Mouse (Mus musculus) ovary, postnatal 10 days (tissue): ENCODE results near the gene Gm10477.
"Not testable (repeated sequence)": the region's sequence is repeated elsewhere in the genome, so short reads cannot be mapped to it uniquely, and the experiment has no call there.

ENCODE experiments used
- DNase-seq: peaks from one replicate; pipeline ENCODE4 v3.0.0; 2022; ENCODE audit warnings: low spot score

Gm10477 gene

DNA sequence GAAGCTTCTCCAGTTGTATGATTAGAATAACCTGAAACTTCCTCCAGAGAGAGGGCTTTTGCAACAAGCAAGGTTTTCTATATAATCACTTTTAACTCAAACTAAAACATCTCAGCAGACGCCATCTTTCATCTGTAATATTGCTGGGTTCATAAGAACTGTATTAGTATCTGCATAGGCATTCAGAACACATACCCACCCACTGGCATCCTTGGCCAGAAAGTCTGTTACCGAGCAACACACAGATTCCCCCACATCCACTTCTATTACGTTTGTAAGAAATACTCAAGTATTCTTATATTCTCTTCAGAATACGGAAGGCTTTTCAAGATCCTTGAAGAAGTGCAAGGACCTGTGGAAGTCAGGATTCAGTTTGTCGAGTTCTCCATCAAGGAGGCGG, at the start of gene Gm10477:
Gene Gm10477, plus strand, starts transcription at position 301 of the 400 bp plus-strand sequence.
- not testable (repeated sequence) for DNase-seq

DNA sequence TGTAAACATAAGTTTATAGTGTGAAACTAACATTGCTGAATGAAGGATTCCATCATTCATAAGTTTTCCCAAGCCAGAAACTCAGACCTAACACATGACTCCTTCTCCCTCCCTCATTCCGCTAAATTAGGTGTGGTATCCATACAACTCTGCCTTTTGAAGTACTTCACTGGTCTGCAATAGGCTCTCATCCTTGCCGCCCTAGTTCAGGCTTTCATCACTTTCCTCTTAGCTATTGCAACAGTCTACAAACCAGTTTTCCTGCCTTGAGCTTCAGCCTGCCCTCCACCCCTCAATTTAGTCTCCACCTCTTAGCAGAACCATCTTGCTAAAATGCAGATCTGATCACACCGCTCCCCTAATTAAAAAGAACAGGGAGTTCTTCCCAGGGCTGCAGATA, 47.0 kb upstream of the Gm10477 start:
- no peak for DNase-seq

DNA sequence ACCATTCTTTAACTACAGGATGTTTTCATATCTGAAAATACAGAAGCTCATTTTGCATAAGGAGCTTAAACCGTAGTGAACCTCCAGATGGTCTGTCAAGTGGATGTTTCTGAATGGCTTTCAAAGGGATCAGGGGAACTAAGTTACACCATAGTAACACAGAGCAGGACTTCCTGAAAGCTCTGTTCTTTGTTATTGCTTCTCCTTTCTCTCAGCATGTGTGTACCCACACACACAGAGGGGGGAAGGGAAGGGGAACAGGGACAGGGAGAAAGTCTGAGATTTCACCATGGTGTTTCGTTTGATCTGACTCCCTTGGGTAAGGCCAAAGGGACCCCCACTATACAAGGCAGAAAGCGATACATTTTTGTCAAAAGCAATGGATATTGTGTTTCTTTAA, 42.6 kb upstream of the Gm10477 start:
- no peak for DNase-seq

DNA sequence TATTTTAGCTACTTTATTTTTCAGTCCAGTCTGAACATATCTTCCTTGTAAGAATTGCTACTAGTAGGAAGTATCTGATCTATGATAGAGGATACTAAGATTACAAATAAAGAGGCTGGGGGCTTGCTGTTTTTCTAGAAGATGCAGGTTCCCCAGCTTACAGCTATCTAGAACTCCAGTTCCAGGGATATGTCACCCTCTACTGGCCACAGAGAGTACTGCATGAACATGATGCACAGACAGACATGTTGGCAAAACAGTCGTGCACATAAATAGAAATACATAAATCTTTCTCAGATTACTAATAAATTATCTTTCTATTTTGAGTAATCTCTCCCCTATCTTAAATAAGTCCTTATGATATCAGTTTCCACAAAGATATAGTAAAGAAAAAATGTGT, 34.8 kb upstream of the Gm10477 start:
- DNase-seq, result peak; percentile 16

DNA sequence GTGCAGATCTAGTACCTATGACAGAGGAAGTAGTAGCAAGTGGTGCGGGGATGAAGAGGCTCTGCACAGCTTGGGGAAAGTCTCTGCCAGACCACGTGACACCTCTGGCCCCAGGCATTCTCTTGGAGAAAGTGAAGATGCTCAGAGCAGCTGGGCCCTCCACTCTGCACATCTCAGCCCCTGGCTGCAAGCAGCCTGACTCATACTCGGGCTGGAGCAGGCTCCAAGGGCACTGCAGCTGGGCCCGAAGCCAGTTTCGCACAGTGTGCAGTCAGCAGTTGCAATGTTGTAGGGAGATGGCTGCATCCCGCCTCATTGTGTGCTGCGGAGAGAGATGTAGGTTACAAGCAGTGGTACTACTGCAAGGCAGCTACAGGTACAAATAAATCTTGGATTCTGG, 27.3 kb upstream of the Gm10477 start:
- no peak for DNase-seq

DNA sequence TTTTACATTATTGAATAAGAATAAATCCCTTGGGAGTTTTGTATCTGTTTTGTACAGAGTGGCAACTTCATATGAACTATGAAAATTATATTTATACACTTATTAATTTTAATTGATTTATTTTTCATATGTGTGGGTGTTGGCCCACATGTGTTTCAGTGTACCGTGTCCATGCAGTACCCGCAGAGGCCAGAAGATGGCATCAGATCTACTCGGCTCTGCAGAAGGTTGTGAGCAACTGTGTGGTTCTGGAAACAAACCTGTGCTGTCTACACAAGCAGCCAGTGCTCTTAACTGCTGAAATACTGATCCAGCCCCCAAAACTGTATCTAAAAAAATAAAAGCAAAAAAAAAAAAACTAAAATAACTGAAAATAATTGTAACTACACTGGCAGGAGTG, 6.7 kb downstream of the Gm10477 start:
- peak; percentile 6 for DNase-seq

DNA sequence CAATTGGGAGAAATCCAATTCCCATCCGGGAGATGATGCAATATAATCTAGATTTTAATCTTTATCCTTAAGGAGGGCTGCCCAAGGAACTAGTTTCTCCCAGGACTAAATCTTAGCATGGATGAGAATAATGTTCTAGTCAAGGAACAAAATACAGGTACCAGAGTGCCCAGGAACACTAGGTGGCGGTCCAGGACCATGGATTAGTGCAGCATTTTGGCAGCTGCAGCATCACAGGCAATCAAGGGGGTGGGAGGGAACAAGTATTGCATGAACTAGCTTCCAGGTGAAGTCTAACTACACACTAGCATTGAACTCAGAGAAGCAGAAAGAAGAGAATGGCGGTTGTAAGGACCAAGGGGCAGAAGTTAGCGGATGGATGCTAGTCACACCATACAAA, 12.6 kb downstream of the Gm10477 start:
- no peak for DNase-seq

DNA sequence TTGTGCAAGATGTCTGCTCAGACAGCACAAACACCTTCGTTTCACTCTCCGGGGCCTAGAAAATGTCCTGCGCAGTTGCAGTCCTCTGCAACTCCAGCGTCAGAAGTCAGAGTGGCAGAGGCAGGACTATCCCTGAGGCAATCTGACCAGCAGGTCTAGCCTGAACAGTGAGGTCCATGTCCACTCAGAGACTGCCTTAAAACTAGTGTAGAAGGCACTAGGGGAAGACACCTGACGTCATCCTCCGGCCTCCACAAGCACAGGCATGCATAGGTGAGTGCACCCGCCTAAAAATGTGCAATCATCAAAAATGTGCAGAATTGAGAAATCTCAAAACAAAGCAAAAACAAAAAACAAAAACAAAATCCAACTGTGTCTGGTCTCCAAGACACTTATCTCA, 25.0 kb downstream of the Gm10477 start, which contains the start of gene Gm648:
Gene Gm648, minus strand, starts transcription at position 101 of the 400 bp plus-strand sequence.
- no peak for DNase-seq

DNA sequence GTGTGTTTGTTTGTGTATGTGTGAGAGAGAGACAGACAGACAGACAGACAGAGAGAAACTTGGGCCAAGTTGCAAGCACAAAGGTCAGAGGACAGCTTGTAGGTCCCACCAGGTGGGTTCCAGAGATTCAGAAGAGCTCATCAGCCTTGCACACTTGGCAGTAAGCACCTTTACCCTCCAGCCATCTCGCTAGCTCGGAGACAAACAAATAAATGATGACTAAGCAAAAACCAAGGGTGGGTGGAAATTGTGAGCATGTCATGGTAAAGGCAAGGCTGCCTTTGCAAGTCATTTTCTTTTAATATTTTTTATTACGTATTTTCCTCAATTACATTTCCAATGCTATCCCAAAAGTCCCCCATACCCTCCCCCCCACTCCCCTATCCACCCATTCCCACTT, 29.0 kb downstream of the Gm10477 start:
- no peak for DNase-seq

DNA sequence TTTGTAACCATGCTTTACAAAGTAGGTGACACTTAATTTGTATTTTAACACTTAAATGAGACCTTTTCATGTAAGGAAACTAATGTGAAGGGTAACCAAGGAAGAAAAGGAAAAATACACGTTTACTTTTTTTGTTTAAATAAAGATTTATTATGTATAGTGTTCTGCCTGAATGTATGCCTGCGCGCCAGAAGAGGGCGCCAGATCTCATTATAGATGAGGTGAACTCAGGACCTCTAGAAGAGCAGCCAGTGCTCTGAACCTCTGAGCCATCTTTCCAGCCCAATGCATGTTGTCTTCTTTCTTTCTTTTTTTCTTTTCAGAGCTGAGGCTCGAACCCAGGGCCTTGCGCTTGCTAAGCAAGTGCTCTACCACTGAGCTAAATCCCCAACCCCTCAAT, 47.9 kb downstream of the Gm10477 start:
- DNase-seq, result no peak
